Comparison of ENCODE assay signal across 8 mouse cellular contexts in genomic region chr12:81788672-81789084, GRCm38 (mm10). TPM values are rescaled to one million over a fixed set of nuclear protein-coding genes. Genes with fewer than 3 reads are reported as not detected.
DNase-seq lines count a peak whose midpoint lies in the region; ATAC-seq and TF ChIP-seq lines count a peak whose summit lies in the region.

No protein-coding gene starts in this region.

- DNase-seq in fat pad, adult 2 months (ENCODE audit: extremely low read depth, low read depth, low spot score) = peak; percentile 46
- peak; percentile 82 for DNase-seq in large intestine, adult 2 months (ENCODE audit: low read depth, low spot score)
- DNase-seq in lung, adult 2 months = peak; percentile 93
- DNase-seq in retina, adult 2 months (ENCODE audit: low read depth, low spot score) = peak; percentile 79
- DNase-seq in thymus, postnatal 14 days = peak; percentile 86

- no peaks in the 10 kb centered on the region for H3K27me3 ChIP-seq in ES-Bruce4 (ENCODE audit: control insufficient read depth, insufficient read depth, low read length, poor library complexity, severe bottlenecking)
- H3K27me3 ChIP-seq in heart, embryonic 16.5 days (ENCODE audit: control insufficient read depth, insufficient read depth, low read length) = peaks cover 10% of the 10 kb centered on the region

- no peak; the same call in 1 of the 2 replicates for ATAC-seq in heart, embryonic 16.5 days (replicated peaks; ENCODE audit: extremely low read depth, insufficient read depth, low FRiP score)

- no peak overlapping the region for H3K9ac ChIP-seq in ES-Bruce4 (ENCODE audit: low read depth, poor library complexity, severe bottlenecking)
- no peak overlapping the region for H3K9ac ChIP-seq in heart, embryonic 16.5 days (ENCODE audit: low read length)

- TF ChIP-seq EP300 in ES-Bruce4 (IDR thresholded peaks at IDR 0.05; ENCODE audit: insufficient read depth, low read depth, low read length) = no peak

- no peaks in the 10 kb centered on the region for H3K36me3 ChIP-seq in ES-Bruce4 (ENCODE audit: control insufficient read depth, insufficient read depth, low read length, poor library complexity, severe bottlenecking)
- H3K36me3 ChIP-seq in heart, embryonic 16.5 days (ENCODE audit: control insufficient read depth, insufficient read depth) = no peaks in the 10 kb centered on the region

- peak overlapping the region; percentile 53 for H3K4me2 ChIP-seq in heart, embryonic 16.5 days (ENCODE audit: low read depth, low read length)

- no peaks in the 10 kb centered on the region for H3K4me1 ChIP-seq in ES-Bruce4 (ENCODE audit: control insufficient read depth, insufficient read depth, low read length)
- H3K4me1 ChIP-seq in bone marrow macrophage, adult 2 months (ENCODE audit: control insufficient read depth, insufficient read depth, low read length) = peaks cover 10% of the 10 kb centered on the region
- H3K4me1 ChIP-seq in heart, embryonic 16.5 days (ENCODE audit: control insufficient read depth, insufficient read depth, low read length) = peaks cover 2% of the 10 kb centered on the region; the same call in 1 of the 2 replicates
- H3K4me1 ChIP-seq in lung, adult 2 months (ENCODE audit: control insufficient read depth, insufficient read depth, low read length) = no peaks in the 10 kb centered on the region

- peak; percentile 98 for TF ChIP-seq CTCF in ES-Bruce4 (IDR thresholded peaks at IDR 0.05; ENCODE audit: low read depth, low read length)
- TF ChIP-seq CTCF in bone marrow macrophage, adult 2 months (IDR thresholded peaks at IDR 0.05; ENCODE audit: low read depth, low read length) = peak; percentile 98
- TF ChIP-seq CTCF in lung, adult 2 months (IDR thresholded peaks at IDR 0.05; ENCODE audit: insufficient read depth, low read length) = peak; percentile 99

- no peak overlapping the region for H3K27ac ChIP-seq in ES-Bruce4 (ENCODE audit: insufficient read depth, low read length)
- H3K27ac ChIP-seq in bone marrow macrophage, adult 2 months (ENCODE audit: insufficient read depth, low read depth, low read length) = no peak overlapping the region
- H3K27ac ChIP-seq in heart, embryonic 16.5 days (ENCODE audit: low read length) = no peak overlapping the region

- 2% methylated on average over 9 of the region's 9 CpGs for WGBS in heart, embryonic 16.5 days
- under 1% methylated on average over 9 of the region's 9 CpGs for WGBS in large intestine, adult 2 months
- 0% methylated on average over 9 of the region's 9 CpGs for WGBS in lung, adult 2 months

- no peak overlapping the region for H3K4me3 ChIP-seq in ES-Bruce4 (ENCODE audit: low read depth, low read length)
- no peak overlapping the region for H3K4me3 ChIP-seq in bone marrow macrophage, adult 2 months (ENCODE audit: insufficient read depth, low read length)
- H3K4me3 ChIP-seq in heart, embryonic 16.5 days (ENCODE audit: low read length) = no peak overlapping the region
- H3K4me3 ChIP-seq in lung, adult 2 months (replicated peaks; ENCODE audit: extremely low read depth, low read depth, low read length) = no peak overlapping the region

- TF ChIP-seq POLR2A in ES-Bruce4 (IDR thresholded peaks at IDR 0.05; ENCODE audit: insufficient read depth, low read length) = no peak
- TF ChIP-seq POLR2A in bone marrow macrophage, adult 2 months (IDR thresholded peaks at IDR 0.05; ENCODE audit: borderline replicate concordance, low read depth, low read length) = no peak
- no peak for TF ChIP-seq POLR2A in lung, adult 2 months (IDR thresholded peaks at IDR 0.05; ENCODE audit: borderline replicate concordance, extremely low read depth, low read depth, low read length)

- H3K9me3 ChIP-seq in ES-Bruce4 (replicated peaks; ENCODE audit: control insufficient read depth, insufficient read depth, low read length, poor library complexity, severe bottlenecking) = no peaks in the 10 kb centered on the region
- H3K9me3 ChIP-seq in heart, embryonic 16.5 days (replicated peaks; ENCODE audit: control insufficient read depth, low read length) = no peaks in the 10 kb centered on the region

RNA-seq across cellular contexts. Expression of gene Map3k9, which starts 7.7 kb away (rescaled TPM):
- polyA plus RNA-seq in ES-Bruce4 (2011; ENCODE audit: insufficient read depth, insufficient read length, low read depth, missing spikeins) = 13.8 and 16.4 TPM in 2 replicates
- 7.5 and 9.2 TPM in 2 replicates for polyA plus RNA-seq in bone marrow macrophage, adult 2 months (2012; ENCODE audit: insufficient read depth, insufficient read length, missing spikeins)
- 0.20 and 0.37 TPM in 2 replicates for polyA plus RNA-seq in heart, embryonic 16.5 days (2015; fragmentation: Nextera tagmentation; extraction: Ambion mirVana)
- polyA plus RNA-seq in large intestine, adult 2 months (2012; rRNA removed) = 3.0 and 4.3 TPM in 2 replicates
- 5.9 and 6.7 TPM in 2 replicates for polyA plus RNA-seq in lung, adult 2 months (2012; rRNA removed)
